Mouse (Mus musculus): ENCODE measurements around the gene Cpne8.
"Not testable (repeated sequence)": the region's sequence is repeated elsewhere in the genome, so short reads cannot be mapped to it uniquely, and the experiment has no call there.

The Cpne8 gene

DNA sequence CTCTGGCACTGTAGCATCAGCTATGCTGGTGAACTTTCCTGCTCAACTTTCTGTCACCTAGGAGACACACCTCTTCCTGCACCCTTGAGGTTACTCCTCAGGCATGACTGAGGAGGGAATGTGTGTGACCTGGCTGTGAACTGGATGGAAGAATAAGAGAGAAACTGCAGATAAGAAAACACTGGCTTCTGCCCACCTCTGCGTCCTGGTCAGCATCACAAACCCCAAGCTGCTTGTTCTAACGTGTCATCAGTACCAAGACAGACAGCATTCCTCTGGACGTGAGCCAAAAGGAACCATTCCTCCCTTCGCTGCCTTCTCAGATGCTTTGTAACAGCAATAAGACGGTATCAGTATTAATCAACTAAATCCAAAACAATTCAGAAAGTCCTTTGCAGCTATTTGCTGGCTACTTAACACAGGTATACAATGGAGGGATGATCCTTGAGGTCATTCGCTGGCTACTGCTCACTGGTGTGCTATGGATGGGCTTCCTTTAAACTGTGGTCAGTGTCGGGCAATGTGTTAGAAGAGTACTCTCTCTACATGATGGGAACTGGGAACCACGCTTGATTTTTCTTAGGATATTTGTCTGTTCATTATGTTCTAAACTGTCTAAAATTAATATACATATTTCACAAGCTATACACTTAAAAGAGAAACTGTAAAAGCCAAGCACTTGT, 63.0 kb downstream of the Cpne8 start:
- in situ Hi-C loops (cut with MboI, MseI): no loop called here

DNA sequence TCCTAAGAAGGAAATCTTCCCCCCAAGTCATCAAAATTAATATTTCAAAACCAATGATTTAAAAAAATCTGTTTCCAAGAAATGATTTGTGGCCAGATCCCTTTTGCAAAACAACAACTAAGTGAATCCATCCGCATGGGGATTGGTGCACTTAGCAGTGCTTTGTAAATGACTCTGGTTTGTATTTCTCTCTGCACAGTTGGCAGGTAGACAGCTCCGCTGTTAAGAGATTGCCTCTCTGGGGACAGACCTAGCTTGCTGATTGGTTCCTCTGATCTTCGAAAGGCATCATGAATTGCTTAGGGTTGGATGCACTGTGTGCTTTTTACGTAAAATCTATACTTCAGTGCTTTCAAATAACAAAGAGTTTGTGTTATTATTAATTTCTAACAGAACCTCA, 68.5 kb downstream of the Cpne8 start:
- in situ Hi-C loops (cut with MboI, MseI): not testable (repeated sequence)

DNA sequence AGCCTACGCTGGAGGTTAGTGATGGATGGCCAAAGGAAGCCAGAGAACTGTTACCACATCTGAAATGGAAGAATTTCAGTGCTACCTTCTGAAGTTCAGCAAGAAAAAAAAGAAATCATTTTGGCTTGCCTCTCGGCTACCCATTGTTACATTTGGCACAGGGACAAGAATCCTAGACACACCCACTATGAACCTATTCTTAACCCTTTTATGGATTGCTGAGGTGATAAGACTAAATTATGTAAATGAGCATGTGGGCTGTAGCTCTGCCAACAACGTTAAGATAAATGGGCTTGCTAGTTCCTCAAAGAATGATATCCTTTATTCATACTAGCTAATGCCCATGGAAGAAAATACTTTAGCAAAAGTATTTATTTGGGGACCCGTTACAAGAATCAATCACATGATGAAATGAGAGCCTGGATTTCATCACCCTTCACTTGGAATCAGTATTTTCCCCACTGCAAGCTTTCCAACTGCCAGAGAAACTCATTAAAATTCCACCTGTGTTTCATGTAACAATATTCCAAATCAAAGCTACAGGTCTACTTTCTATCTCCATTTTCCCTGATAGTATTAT, 69.3 kb downstream of the Cpne8 start:
- in situ Hi-C loops (cut with MboI, MseI): no loop called here

DNA sequence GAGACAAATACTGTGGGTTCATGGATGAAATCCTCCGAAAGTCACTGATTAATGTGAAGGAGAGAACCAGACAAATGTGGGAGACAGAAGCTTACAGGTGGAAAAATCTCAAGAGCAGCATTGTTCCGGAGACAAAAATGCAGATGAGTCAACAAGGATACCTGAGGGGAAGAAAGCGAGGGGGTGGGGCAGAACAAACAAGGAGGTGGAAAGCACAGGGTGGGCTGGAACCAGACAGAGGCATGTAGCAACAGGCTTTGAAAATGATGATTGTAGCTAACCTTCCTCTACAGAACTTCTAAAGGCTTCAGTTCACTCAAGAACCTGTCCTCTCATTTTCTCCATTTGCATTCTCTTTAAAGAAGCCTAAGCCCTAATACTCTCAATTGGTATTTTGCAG, 70.9 kb downstream of the Cpne8 start:
- in situ Hi-C loops (cut with MboI, MseI): no loop called here

DNA sequence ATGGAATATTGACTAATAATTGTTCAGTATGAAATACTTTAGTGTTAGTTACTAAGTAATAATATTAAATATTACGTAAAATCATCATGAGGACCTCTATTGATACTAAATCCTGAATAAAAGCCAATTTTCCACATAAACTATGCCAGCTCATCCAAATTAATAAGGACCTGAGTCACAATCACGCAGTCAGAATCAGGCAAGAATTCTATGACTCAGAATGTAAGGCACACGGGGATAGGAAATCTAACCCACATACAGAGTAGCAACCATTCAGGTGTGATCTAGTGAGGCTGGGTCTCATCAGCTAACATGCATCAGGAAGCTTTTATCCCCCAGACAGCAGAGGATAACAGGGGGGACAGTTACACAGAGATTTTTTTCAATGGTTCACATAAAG, 72.1 kb downstream of the Cpne8 start:
- in situ Hi-C loops (cut with MboI, MseI): no loop called here

DNA sequence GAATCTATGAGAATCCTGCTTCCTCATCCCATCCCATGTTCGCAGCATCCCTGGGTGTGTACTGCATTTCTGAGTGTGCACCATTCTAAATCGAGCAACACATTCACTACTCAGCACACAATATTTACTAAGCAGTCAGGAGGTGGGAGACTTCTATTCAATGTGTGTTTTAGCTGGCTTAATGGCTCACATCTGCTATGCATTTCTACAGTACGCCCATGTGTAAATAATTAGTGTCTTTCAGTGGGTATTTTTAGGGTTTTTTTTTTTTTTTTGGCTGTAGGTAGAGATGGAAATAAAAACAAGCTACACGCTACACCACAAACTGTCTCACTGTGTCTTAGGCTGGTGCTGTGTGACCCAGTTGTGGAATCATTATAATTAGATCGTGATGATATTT, 75.6 kb downstream of the Cpne8 start:
- in situ Hi-C loops (cut with MboI, MseI): no loop called here

DNA sequence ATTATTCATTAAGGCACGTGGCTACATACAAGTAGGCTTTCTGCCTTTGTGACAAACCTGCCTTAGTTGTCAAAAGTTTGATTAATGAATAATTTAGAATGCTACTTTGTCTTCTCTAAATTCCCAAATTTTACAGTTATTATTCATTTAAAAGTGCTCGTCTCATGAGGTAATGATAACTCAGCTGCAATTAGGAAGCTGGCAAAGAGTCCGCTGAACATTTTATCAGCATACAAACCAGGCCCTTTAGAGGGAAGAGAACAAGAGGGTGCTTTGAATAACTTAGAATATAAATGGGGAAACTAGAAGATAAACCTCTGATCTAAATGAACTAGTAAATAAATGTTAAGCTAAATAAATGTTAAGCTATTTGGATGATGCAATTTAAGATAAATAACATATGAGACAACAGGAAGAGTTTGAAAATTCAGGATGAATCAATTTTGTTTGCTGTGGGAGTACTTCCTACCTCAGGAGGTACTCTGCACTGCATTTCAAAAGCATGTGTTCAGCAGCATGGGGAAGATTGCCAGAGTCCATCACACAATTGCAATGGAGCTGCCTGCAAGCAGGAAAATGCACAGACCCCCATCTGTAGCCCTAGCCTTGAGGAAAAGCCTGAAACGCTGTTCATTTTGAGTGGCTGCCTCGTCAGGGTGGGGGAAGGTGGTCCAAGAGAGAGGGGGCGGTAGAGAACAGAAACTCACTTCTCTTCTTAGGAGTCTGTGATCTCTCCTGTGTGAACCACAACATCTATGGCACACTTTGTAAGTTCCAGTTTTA, 81.3 kb downstream of the Cpne8 start:
- in situ Hi-C loops (cut with MboI, MseI): no loop called here

DNA sequence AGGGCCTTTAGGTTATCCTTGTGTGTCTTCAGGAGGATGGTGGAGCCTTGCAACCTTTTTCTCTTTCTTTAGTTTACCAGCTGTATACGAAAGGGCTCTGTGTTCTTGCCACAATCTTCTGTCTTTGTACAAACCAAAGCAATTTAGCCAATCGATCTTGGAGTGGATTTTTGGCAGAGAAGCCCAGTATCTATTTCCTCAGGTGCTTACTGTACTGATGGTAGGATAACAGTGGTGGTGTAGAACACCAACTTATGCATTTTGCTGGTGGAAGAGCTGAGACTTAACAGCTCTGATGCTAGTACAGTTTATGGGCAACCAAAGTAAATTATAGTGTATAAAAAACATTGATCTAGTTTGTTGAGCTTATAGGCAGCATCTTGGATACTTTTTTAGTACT, 83.6 kb downstream of the Cpne8 start:
- in situ Hi-C loops (cut with MboI, MseI): no loop called here

DNA sequence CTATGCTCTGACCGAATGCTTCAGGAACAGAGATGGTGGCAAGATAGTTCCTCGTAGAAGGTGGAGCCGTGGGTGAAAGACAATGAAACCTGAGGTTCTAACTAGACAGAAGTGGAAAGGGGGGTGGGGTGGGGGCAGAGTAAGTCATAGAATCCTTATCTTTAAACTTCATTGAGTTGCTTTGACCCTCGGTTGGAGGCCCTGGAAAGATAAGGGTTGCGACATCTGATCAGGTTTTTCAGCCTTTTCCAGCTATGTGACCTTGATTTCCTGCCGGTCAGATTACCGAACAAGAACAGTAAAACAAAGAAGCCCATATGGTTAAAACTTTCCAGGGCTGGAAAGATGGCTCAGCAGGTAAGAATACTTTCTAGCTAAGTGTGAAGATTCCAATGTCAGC, 89.6 kb downstream of the Cpne8 start:
- in situ Hi-C loops (cut with MboI, MseI): no loop called here

DNA sequence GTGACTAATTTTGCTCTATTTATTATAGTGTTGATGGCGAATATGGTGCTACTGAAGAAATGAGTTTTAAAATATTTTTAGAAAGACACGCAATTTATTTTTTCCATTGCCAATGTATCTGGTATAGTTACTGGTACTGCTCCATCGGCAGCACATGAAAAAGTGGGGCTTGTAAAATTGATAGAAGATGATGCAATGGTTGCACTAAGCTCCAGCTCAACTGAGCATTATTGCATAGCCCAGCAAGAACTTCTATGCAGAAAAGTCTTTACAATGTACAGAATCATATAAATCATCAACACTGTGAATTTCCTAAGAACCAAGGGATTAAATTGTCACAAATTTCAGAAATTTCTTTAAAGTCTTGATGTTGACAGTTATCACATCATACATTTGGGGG, 101.8 kb downstream of the Cpne8 start:
- in situ Hi-C loops (cut with MboI, MseI): no loop called here

DNA sequence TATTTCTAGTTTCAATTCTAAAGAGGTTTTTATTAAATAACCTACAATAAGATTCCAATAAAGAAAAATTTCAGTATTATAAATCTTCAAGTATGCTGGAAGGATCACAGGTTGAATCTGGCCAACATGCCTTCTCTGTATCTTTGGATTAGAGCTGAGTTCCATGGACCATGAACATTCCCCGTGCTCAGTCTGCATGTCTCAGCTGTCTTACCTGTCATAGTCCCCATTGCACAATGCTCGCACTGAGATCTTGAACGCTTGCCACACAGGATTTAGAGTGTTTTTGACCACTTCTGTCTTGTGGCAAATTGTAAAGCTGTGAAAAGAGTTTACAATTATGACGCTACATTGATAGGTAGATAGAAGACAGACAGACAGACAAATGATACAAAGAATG, 110.0 kb downstream of the Cpne8 start:
- in situ Hi-C loops (cut with MboI, MseI): no loop called here

DNA sequence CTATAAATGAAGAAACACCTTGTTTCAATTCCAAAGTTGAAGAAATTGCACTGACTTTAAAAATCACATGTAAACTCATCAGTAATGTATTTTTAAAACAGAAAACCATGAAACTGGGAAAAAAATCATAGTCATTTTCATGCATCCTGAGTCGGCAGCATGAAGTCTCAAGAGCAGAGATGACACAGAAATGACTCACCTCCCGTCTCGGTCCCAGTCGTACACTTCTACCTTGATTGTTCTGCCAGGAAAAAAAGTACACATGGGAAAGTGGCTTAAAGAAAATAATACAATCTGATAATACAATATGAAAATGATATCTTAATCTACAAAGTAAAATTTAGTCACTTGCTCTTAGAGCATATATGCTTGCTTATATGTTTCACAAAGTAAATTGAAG, 111.2 kb downstream of the Cpne8 start:
- in situ Hi-C loops (cut with MboI, MseI): no loop called here

DNA sequence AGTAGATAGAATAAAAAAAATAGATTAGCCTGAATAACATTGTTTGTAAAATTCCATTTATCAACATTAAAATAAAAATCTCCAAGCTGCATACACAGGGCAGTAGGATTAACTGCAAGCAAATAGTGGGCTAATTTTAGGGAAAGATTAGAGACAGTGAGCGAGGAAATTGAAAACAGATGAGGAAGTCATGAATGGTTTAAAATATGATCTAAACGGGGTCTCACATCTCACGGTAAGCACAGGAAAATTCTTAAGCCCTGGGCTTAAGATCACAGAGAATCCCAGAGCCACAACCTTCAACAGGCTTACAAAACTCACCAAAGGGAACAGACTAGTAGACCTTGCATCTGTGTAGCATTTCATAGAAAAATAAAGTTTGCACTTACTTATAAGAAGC, 115.2 kb downstream of the Cpne8 start:
- in situ Hi-C loops (cut with MboI, MseI): no loop called here

DNA sequence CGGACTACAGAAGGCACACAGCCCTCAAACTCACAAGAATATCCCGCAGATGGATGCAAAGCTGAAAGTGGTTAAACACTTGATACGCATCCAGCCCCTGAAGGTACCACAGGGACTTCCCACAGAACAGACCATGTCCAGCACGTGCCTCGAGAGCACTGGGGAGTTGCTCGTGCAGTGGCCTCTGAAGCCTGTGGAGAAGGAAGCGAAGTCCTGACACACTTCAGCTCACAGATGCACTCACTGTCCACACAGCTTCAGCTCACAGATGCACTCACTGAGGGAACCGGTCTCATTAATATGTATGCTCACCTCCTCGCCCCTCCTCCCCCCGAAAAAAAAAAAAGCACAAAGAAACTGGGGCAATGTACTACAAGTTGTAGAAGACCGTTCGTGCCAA, 117.6 kb downstream of the Cpne8 start:
- in situ Hi-C loops (cut with MboI, MseI): no loop called here

DNA sequence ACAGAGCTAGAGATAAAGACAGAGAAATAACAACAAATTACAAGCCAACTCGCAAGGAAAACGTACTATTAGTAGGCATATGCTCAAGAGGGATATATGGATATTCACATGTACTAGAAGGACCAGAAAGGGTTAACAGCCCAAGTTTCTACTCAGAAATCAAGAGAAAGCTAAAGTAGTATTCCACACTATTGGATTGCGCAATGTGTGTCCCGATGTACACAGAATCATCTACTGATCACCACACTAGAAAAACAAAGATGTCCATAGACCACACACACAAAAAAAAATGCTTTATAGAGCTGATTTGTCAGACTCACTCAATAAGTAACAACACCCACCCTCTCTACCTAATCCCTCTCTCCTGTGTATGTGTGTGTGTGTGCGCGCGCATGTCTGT, 130.6 kb downstream of the Cpne8 start:
- in situ Hi-C loops (cut with MboI, MseI): no loop called here

DNA sequence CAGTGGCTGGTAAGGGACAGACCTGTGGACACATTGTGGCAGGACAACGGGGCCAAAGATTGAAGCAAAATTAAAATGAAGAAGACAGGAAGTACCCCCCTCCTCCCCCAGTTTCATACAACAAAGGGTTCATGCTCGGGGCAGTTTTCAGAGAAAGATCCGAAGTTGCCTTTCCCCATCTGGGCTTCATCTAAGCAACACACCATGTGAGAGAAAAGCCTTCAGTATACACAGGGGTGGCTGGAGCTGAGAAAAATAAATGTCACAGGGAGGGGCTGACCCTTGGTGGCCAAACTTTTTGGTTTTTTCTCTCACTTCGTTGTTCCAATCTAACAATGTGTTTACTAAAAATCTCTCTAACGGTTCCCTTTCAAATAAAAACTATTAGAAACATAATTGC, 135.8 kb downstream of the Cpne8 start:
- in situ Hi-C loops (cut with MboI, MseI): no loop called here

DNA sequence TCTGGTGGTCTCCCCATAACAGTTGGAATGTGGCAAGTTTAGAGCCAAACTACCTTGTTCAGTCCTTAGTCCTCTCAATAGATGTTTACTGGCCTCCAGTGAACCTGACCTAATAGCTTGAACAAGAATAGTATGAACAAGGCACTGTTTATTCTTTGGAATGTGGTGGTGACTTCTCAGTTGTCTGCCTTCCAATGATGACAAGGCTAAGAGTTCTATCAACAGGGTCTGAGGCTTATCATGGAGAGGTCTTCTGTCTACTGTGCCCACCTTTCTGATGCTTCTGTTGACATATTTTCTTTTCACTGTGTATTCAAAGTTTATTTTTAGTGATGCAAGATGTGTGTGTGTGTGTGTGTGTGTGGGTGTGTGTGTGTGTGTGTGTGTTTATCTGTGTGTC, 137.1 kb downstream of the Cpne8 start:
- in situ Hi-C loops (cut with MboI, MseI): no loop called here

DNA sequence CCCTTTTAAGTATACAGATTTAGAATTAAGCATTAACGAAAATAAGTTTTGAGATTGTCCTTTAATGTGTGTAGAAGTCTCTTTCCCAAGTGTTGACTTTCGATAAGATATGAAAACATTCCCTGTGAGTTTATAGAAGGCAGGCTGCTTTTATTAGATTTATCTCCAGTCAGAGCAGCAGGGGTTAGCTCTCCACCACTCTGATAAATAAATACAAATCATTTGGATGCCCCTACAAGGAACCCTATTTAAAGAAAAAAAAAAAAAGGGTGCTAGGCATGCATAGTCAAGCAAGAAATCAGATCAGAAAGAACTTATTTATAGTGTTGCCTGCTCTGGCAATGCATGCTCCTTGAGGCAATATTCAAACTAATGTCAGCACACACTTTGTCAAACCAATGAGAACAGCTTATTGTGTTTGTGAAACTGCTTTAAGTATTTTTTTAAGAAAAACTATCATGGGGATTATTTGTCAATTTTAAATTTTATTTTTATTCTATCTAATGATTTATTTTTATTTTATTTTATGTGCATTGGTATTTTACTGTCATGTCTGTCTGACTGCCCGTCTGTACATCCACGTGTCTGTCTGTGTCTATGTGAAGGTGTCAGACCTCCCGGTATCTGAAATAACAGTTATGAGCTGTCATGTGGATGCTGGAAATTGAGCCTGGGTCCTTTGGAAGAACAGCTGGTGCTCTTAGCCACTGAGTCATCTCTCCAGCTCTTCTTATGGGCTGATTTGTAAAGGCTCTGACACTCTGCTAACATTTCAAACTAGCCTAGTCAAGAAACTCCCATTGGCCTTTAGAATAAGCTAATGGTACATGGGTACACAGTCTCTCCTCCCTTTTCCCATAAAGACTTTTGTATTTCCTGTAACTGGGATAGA, 142.7 kb downstream of the Cpne8 start:
- in situ Hi-C loops (cut with MboI, MseI): no loop called here

DNA sequence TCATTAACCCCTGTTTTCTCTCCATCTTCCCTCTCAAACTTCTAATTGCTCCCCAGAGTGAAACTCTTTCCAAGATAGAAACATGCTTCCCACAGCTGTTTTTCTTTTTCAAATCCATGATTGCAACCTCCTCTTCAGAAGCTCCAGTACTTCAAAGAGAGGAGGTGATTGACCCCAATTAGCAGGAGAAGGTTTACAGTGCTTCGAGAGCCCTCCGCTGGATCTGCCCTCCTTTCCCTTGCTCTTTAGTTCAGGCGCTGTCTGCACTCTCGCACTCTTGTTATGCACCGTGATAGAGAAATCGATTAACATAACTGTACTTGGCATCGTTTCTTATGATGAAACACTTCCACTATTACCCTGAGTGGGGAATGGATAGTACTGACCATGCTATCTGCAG, 143.5 kb downstream of the Cpne8 start:
- in situ Hi-C loops (cut with MboI, MseI): no loop called here

DNA sequence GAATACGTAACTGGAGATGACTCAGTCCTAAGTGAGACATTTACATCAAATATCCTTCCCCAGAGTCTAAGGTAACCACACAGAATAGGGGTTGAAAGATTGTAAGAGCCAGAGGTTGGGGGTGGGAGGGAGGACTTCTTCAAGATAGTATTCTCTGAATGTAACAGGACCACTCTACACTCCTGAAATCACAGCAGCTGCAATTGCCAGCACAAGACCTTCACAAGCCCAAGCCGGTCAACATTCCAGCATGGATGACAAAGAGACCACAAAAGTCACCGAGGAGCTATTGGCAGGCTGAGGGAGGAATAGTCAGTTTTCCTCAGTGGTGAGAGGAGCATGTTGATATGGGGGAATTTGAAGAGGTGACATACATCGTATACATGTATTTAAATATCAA, 166.5 kb downstream of the Cpne8 start:
- in situ Hi-C loops (cut with MboI, MseI): no loop called here

DNA sequence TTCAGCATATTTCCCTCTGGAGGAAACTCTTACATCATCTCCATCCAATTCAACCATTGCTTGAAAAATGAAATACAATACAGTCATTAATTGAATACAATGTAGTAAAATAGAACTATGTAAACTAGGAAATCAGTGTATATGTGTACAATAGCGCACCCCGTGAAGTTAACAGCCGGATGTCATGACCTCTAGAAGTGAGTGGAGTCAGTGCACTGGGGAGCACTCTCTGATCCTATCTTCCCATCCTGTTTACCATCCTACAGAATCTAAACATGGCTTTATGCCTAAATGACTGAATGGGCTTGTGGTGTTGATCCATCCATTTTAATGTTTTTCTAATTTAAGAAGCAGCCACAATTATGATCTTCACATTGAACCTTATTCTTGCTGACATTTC, 182.2 kb downstream of the Cpne8 start:
- in situ Hi-C loops (cut with MboI, MseI): no loop called here

DNA sequence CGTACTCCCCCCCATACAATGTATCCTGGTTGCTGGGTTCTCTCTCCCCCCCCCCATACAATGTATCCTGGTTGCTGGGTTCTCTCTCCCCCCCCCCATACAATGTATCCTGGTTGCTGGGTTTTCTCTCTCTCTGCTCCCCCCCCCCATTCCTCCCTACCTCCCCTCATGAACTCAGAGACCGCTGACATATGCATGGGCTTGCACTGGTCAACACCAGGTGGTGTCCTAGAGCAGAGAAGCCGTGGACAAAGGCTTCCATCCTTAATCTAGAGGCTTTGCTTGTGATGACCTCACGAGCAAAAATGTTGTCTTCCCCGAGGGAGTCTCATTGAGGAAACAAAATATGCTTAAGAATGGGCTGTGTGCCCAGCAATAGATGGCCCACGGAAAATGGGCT, 187.7 kb downstream of the Cpne8 start:
- in situ Hi-C loops (cut with MboI, MseI): no loop called here
